Mouse (Mus musculus) heart, postnatal 4 days (tissue): ENCODE results near the gene Gfral. TPM values are rescaled to one million over a fixed set of nuclear protein-coding genes. Genes with fewer than 3 reads are reported as not detected.

Experiments used
- DNase-seq: peaks from one replicate; pipeline ENCODE4 v3.0.0; 2021
- total RNA-seq, 2 experiments: library from RNA; stranded (reverse); gene quantifications; 2 replicates each; pipeline ENCODE4 v1.2.3; 2021

Gene Gfral
- total RNA-seq, 2 experiments from 2014 or later = not detected

DNA sequence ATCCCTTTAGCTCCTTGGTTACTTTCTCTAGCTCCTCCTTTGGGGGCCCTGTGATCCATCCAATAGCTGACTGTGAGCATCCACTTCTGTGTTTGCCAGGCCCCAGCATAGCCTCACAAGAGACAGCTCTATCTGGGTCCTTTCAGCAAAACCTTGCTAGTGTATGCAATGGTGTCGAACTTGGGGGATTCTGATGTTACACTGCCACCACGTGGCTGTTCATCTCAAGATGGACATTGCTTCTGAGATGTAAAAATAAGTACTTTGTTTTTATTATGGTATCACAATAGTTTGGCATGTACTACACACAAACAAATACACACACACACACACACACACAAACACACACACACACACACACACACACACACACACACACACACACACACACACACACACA lies 90.6 kb downstream of the Gfral start:
- DNase-seq = peak; percentile 74

Other genes starting within 250 kb of the Gfral start
- under 1 TPM; 0.41 to 0.60 TPM for gene Hmgcll1, start 198.8 kb downstream of the Gfral start, total RNA-seq
- not detected for gene Hcrtr2, start 110.2 kb upstream of the Gfral start, total RNA-seq